Mouse (Mus musculus): ENCODE results near the gene Acot12. TPM values are rescaled to one million over a fixed set of nuclear protein-coding genes. Genes with fewer than 3 reads are reported as not detected.

Acot12 gene
- polyA plus RNA-seq (2015; fragmentation: Nextera tagmentation; extraction: Ambion mirVana) = 0.07 and 0.21 TPM in 2 replicates

GRCm38 (mm10) chr13:91741280-91742047 lies at the start of gene Acot12:
TSS of gene Acot12 (plus strand) at chr13:91741512.
- peak within 1 kb of the TSS; percentile 48 for H3K9ac ChIP-seq (replicated peaks; ENCODE audit: low read length)
- H3K27me3 ChIP-seq (ENCODE audit: insufficient read depth, low read length) = peaks cover 7% of the 10 kb centered on the region; the same call in 1 of the 2 replicates
- no peak within 1 kb of the TSS for H3K27ac ChIP-seq (ENCODE audit: low read length)
- ATAC-seq (ENCODE audit: low FRiP score, low TSS enrichment) = peak; percentile 92
- H3K9me3 ChIP-seq (ENCODE audit: low read length) = no peaks in the 10 kb centered on the region
- H3K4me2 ChIP-seq (replicated peaks; ENCODE audit: low read depth, low read length) = peak within 1 kb of the TSS; percentile 65
- peak within 1 kb of the TSS; percentile 47 for H3K4me3 ChIP-seq (ENCODE audit: low read length)
- H3K4me1 ChIP-seq (ENCODE audit: insufficient read depth, low read length) = peaks cover 10% of the 10 kb centered on the region; the same call in 1 of the 2 replicates
- H3K36me3 ChIP-seq (ENCODE audit: insufficient read depth, low read length) = no peaks in the 10 kb centered on the region
- 8% methylated on average over 45 of the region's 45 CpGs for WGBS

- Histone ChIP-seq H3K4me1 (ENCODE audit: insufficient read depth, low read length) (0 out of 2 replicates have a peak, but pooled peaks cover 3% of the 10 kb centered on the region), H3K4me3 (ENCODE audit: low read length) (no peak overlapping the region), H3K36me3 (ENCODE audit: insufficient read depth, low read length) (peaks cover 13% of the 10 kb centered on the region; the same call in 1 of the 2 replicates), H3K27me3 (ENCODE audit: insufficient read depth, low read length) (no peaks in the 10 kb centered on the region), H3K27ac (ENCODE audit: low read length) (peak overlapping the region; percentile 4; the same call in 1 of the 2 replicates), H3K9me3 (ENCODE audit: low read length) (no peaks in the 10 kb centered on the region), H3K9ac (replicated peaks; ENCODE audit: low read length) (no peak overlapping the region), H3K4me2 (replicated peaks; ENCODE audit: low read depth, low read length) (no peak overlapping the region)
- ATAC-seq (ENCODE audit: low FRiP score, low TSS enrichment) = no peak
- 45% methylated on average over 7 of the region's 7 CpGs for WGBS
Observed at GRCm38 (mm10) chr13:91693615-91694014, 47.7 kb upstream of the Acot12 start.

GRCm38 (mm10) chr13:91695406-91695805 lies 45.9 kb upstream of the Acot12 start:
- Histone ChIP-seq H3K4me2 (replicated peaks; ENCODE audit: low read depth, low read length) (no peak overlapping the region), H3K27me3 (ENCODE audit: insufficient read depth, low read length) (no peaks in the 10 kb centered on the region), H3K27ac (ENCODE audit: low read length) (no peak overlapping the region), H3K4me1 (ENCODE audit: insufficient read depth, low read length) (0 out of 2 replicates have a peak, but pooled peaks cover 3% of the 10 kb centered on the region), H3K4me3 (ENCODE audit: low read length) (no peak overlapping the region), H3K9ac (replicated peaks; ENCODE audit: low read length) (no peak overlapping the region), H3K36me3 (ENCODE audit: insufficient read depth, low read length) (peaks cover 6% of the 10 kb centered on the region; the same call in 1 of the 2 replicates), H3K9me3 (ENCODE audit: low read length) (no peaks in the 10 kb centered on the region)
- no peak for ATAC-seq (ENCODE audit: low FRiP score, low TSS enrichment)
- WGBS = 84% methylated on average over 2 of the region's 2 CpGs

GRCm38 (mm10) chr13:91696109-91696645 lies 45.1 kb upstream of the Acot12 start:
- Histone ChIP-seq H3K4me2 (replicated peaks; ENCODE audit: low read depth, low read length) (no peak overlapping the region), H3K27ac (ENCODE audit: low read length) (0 out of 2 replicates have a peak overlapping the region, but pooled peaks have one; percentile 37), H3K9me3 (ENCODE audit: low read length) (no peaks in the 10 kb centered on the region), H3K4me3 (ENCODE audit: low read length) (no peak overlapping the region), H3K36me3 (ENCODE audit: insufficient read depth, low read length) (peaks cover 7% of the 10 kb centered on the region; the same call in 1 of the 2 replicates), H3K4me1 (ENCODE audit: insufficient read depth, low read length) (0 out of 2 replicates have a peak, but pooled peaks cover 3% of the 10 kb centered on the region), H3K27me3 (ENCODE audit: insufficient read depth, low read length) (no peaks in the 10 kb centered on the region), H3K9ac (replicated peaks; ENCODE audit: low read length) (no peak overlapping the region)
- 67% methylated on average over 2 of the region's 2 CpGs for WGBS
- peak; percentile 68 for ATAC-seq (ENCODE audit: low FRiP score, low TSS enrichment)

- Histone ChIP-seq H3K4me3 (ENCODE audit: low read length) (no peak overlapping the region), H3K9me3 (ENCODE audit: low read length) (no peaks in the 10 kb centered on the region), H3K36me3 (ENCODE audit: insufficient read depth, low read length) (peaks cover 7% of the 10 kb centered on the region; the same call in 1 of the 2 replicates), H3K4me2 (replicated peaks; ENCODE audit: low read depth, low read length) (no peak overlapping the region), H3K9ac (replicated peaks; ENCODE audit: low read length) (no peak overlapping the region), H3K27ac (ENCODE audit: low read length) (0 out of 2 replicates have a peak overlapping the region, but pooled peaks have one; percentile 37), H3K4me1 (ENCODE audit: insufficient read depth, low read length) (0 out of 2 replicates have a peak, but pooled peaks cover 3% of the 10 kb centered on the region), H3K27me3 (ENCODE audit: insufficient read depth, low read length) (no peaks in the 10 kb centered on the region)
- ATAC-seq (ENCODE audit: low FRiP score, low TSS enrichment) = no peak
- WGBS = 43% methylated on average over 3 of the region's 3 CpGs
Observed at GRCm38 (mm10) chr13:91697011-91697410, 44.3 kb upstream of the Acot12 start.

- H3K27ac ChIP-seq (ENCODE audit: low read length) = no peak overlapping the region
- H3K36me3 ChIP-seq (ENCODE audit: insufficient read depth, low read length) = peaks cover 7% of the 10 kb centered on the region; the same call in 1 of the 2 replicates
- H3K9me3 ChIP-seq (ENCODE audit: low read length) = no peaks in the 10 kb centered on the region
- H3K4me1 ChIP-seq (ENCODE audit: insufficient read depth, low read length) = no peaks in the 10 kb centered on the region
- H3K4me3 ChIP-seq (ENCODE audit: low read length) = no peak overlapping the region
- H3K4me2 ChIP-seq (replicated peaks; ENCODE audit: low read depth, low read length) = no peak overlapping the region
- no peaks in the 10 kb centered on the region for H3K27me3 ChIP-seq (ENCODE audit: insufficient read depth, low read length)
- ATAC-seq (ENCODE audit: low FRiP score, low TSS enrichment) = peak; percentile 65; the same call in 1 of the 2 replicates
- WGBS = 64% methylated on average over 6 of the region's 6 CpGs
- H3K9ac ChIP-seq (replicated peaks; ENCODE audit: low read length) = no peak overlapping the region
Observed at GRCm38 (mm10) chr13:91702337-91702736, 39.0 kb upstream of the Acot12 start.

- Histone ChIP-seq H3K36me3 (ENCODE audit: insufficient read depth, low read length) (no peaks in the 10 kb centered on the region), H3K4me1 (ENCODE audit: insufficient read depth, low read length) (no peaks in the 10 kb centered on the region), H3K9me3 (ENCODE audit: low read length) (peaks cover 4% of the 10 kb centered on the region; the same call in 1 of the 2 replicates), H3K4me2 (replicated peaks; ENCODE audit: low read depth, low read length) (no peak overlapping the region), H3K27me3 (ENCODE audit: insufficient read depth, low read length) (no peaks in the 10 kb centered on the region), H3K9ac (replicated peaks; ENCODE audit: low read length) (no peak overlapping the region), H3K4me3 (ENCODE audit: low read length) (no peak overlapping the region), H3K27ac (ENCODE audit: low read length) (no peak overlapping the region)
- WGBS = 90% methylated on average over 6 of the region's 6 CpGs
- no peak for ATAC-seq (ENCODE audit: low FRiP score, low TSS enrichment)
Observed at GRCm38 (mm10) chr13:91719487-91719886, 21.8 kb upstream of the Acot12 start.

- 71% methylated on average over 8 of the region's 8 CpGs for WGBS
- no peak overlapping the region for H3K9ac ChIP-seq (replicated peaks; ENCODE audit: low read length)
- no peaks in the 10 kb centered on the region for H3K36me3 ChIP-seq (ENCODE audit: insufficient read depth, low read length)
- H3K27ac ChIP-seq (ENCODE audit: low read length) = no peak overlapping the region
- H3K9me3 ChIP-seq (ENCODE audit: low read length) = peaks cover 4% of the 10 kb centered on the region; the same call in 1 of the 2 replicates
- no peak overlapping the region for H3K4me3 ChIP-seq (ENCODE audit: low read length)
- peak; percentile 76 for ATAC-seq (ENCODE audit: low FRiP score, low TSS enrichment)
- H3K4me2 ChIP-seq (replicated peaks; ENCODE audit: low read depth, low read length) = no peak overlapping the region
- no peaks in the 10 kb centered on the region for H3K4me1 ChIP-seq (ENCODE audit: insufficient read depth, low read length)
- no peaks in the 10 kb centered on the region for H3K27me3 ChIP-seq (ENCODE audit: insufficient read depth, low read length)
Observed at GRCm38 (mm10) chr13:91723108-91723735, 18.1 kb upstream of the Acot12 start.

GRCm38 (mm10) chr13:91723736-91724119 lies 17.6 kb upstream of the Acot12 start:
- Histone ChIP-seq H3K9ac (replicated peaks; ENCODE audit: low read length) (no peak overlapping the region), H3K4me2 (replicated peaks; ENCODE audit: low read depth, low read length) (no peak overlapping the region), H3K36me3 (ENCODE audit: insufficient read depth, low read length) (no peaks in the 10 kb centered on the region), H3K4me1 (ENCODE audit: insufficient read depth, low read length) (no peaks in the 10 kb centered on the region), H3K27ac (ENCODE audit: low read length) (no peak overlapping the region), H3K9me3 (ENCODE audit: low read length) (peaks cover 4% of the 10 kb centered on the region; the same call in 1 of the 2 replicates), H3K4me3 (ENCODE audit: low read length) (no peak overlapping the region), H3K27me3 (ENCODE audit: insufficient read depth, low read length) (no peaks in the 10 kb centered on the region)
- WGBS = 80% methylated on average over 7 of the region's 7 CpGs
- ATAC-seq (ENCODE audit: low FRiP score, low TSS enrichment) = peak; percentile 27; the same call in 1 of the 2 replicates

All from kidney, embryonic 16.5 days (tissue).